Mouse (Mus musculus) ES-Bruce4 (cell line): ENCODE results near the gene Sytl1.

Source experiments
- CTCF ChIP-seq: IDR thresholded peaks from one replicate; pipeline ENCODE4 v1.8.1; 2011; ENCODE audit warnings: low read depth, low read length
- POLR2A ChIP-seq: IDR thresholded peaks from one replicate; pipeline ENCODE4 v1.8.1; 2011; ENCODE audit warnings: low read length; ENCODE audit not compliant: insufficient read depth

DNA sequence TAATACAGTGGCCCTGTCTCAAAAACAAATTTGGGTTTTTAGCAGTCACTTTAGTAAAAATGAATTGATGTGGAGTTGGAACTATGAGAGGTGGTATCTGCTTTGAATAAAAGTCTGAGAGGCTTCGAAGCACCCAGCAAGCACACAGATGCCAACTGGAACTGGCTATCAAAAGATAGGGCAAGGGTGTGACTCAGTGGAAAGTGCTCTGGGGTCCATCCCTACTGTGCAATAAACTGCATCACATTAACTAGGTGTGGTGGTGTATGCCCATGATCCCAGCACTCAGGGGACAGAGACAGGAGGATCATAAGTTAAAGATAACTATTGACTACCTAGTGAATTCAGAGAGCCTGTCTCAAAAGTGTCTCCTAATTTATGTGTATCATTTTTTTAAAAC lies 28.3 kb upstream of the Sytl1 start:
- no peak for TF ChIP-seq POLR2A
- no peak for TF ChIP-seq CTCF
